Mouse (Mus musculus) lung, postnatal 14 days (tissue): ENCODE measurements around the gene Tfap2d.

ENCODE experiments used
- DNase-seq: peaks from one replicate; pipeline ENCODE4 v3.0.0; 2021

Gene Tfap2d

GRCm38 (mm10) chr1:19102631-19103030 is at the start of gene Tfap2d:
Tfap2d (plus strand) TSS chr1:19103022.
- DNase-seq = no peak

GRCm38 (mm10) chr1:19056300-19056699 is 46.5 kb upstream of the Tfap2d start:
- DNase-seq = no peak

GRCm38 (mm10) chr1:19056861-19057260 is 46.0 kb upstream of the Tfap2d start:
- no peak for DNase-seq

GRCm38 (mm10) chr1:19088078-19088477 is 14.7 kb upstream of the Tfap2d start:
- no peak for DNase-seq

GRCm38 (mm10) chr1:19096921-19097320 is 5.9 kb upstream of the Tfap2d start:
- no peak for DNase-seq

GRCm38 (mm10) chr1:19103316-19103715 is 494 bp downstream of the Tfap2d start:
- no peak for DNase-seq

GRCm38 (mm10) chr1:19103776-19104142 is 937 bp downstream of the Tfap2d start:
- no peak for DNase-seq

- no peak for DNase-seq
These were observed 1.5 kb downstream of the Tfap2d start for GRCm38 (mm10) chr1:19104143-19104857.

GRCm38 (mm10) chr1:19106401-19106800 is 3.6 kb downstream of the Tfap2d start:
- DNase-seq = no peak

- no peak for DNase-seq
These were observed 4.3 kb downstream of the Tfap2d start for GRCm38 (mm10) chr1:19106841-19107800.

GRCm38 (mm10) chr1:19107801-19108200 is 5.0 kb downstream of the Tfap2d start:
- DNase-seq = no peak

- DNase-seq = no peak
These were observed 6.9 kb downstream of the Tfap2d start for GRCm38 (mm10) chr1:19109711-19110110.

- DNase-seq = no peak
These were observed 7.4 kb downstream of the Tfap2d start for GRCm38 (mm10) chr1:19110211-19110610.

GRCm38 (mm10) chr1:19111020-19111419 is 8.2 kb downstream of the Tfap2d start:
- DNase-seq = no peak

GRCm38 (mm10) chr1:19178742-19179397 is 76.0 kb downstream of the Tfap2d start:
- DNase-seq = peak; percentile 0

- peak; percentile 24 for DNase-seq
These were observed 102.8 kb downstream of the Tfap2d start for GRCm38 (mm10) chr1:19205649-19206048.

- no peak for DNase-seq
These were observed 103.4 kb downstream of the Tfap2d start for GRCm38 (mm10) chr1:19206194-19206593.

- no peak for DNase-seq
These were observed 104.8 kb downstream of the Tfap2d start for GRCm38 (mm10) chr1:19207611-19208010.

GRCm38 (mm10) chr1:19208641-19209358 is 106.0 kb downstream of the Tfap2d start, which contains the start of gene Tfap2b:
Tfap2b (plus strand) TSS chr1:19208914.
- DNase-seq = no peak

- no peak for DNase-seq
These were observed 106.5 kb downstream of the Tfap2d start for GRCm38 (mm10) chr1:19209359-19209745.

GRCm38 (mm10) chr1:19209776-19210175 is 107.0 kb downstream of the Tfap2d start:
- no peak for DNase-seq

GRCm38 (mm10) chr1:19210215-19211032 is 107.6 kb downstream of the Tfap2d start:
- DNase-seq = no peak
